13 mouse cellular contexts compared by ENCODE assay signal in the genomic region with DNA sequence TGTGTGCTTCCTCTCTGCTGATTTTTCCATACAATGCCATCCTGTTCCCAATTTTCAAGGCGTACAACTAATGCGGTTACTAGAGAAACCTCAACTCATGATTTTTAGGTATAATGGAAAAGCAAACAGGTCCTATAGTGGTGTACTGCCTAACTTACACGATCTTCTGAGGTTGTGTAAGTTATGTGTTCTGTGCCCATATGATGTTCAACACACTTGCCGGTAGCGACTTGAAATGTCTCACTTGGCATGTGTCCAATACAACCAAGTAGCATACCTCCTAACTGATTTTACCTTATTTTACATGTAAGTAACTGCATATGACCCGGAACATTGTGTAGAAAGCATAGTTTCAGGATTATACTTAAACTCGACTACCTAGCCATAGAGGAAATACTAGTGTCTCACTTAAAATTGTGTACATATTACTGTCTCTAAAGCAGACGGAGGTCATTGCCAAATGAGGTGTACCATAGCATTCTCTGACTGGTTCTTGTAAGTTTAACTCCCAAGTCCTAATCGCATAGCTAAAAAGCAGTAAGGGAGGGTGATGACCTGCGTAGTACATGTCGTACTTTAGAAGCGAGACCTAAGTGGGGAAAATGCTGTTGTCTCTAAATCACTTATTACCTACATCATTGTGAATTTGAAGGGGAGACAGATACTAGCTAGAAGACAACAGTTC.
A peak's percentile ranks its signal among the peaks of the same experiment; 100 is the strongest.
DNase-seq lines count a peak whose midpoint lies in the region; ATAC-seq and TF ChIP-seq lines count a peak whose summit lies in the region.
"Had no signal": no experiment of that assay in that cellular context is flagged by ENCODE, and none has a peak within 500 bp of the region (broad histone marks: within the 10 kb centered on the region; RNA-seq: fewer than 3 reads in every experiment).

No protein-coding gene starts in this region.

- no peak overlapping the region for H3K9ac ChIP-seq in forebrain, embryonic 13.5 days
- no peak overlapping the region for H3K9ac ChIP-seq in neural tube, embryonic 12.5 days

- intact Hi-C loops in left cerebral cortex, postnatal 10 days (cut with DNase I) = loop anchor here (5.0 kb wide), 1 partner anchor 133 kb away; no protein-coding TSS in a partner anchor

- peaks cover 10% of the 10 kb centered on the region for H3K27me3 ChIP-seq in forebrain, embryonic 13.5 days
- no peaks in the 10 kb centered on the region for H3K27me3 ChIP-seq in neural tube, embryonic 12.5 days (replicated peaks)

- no peak for TF ChIP-seq POLR2A in brain, embryonic 14.5 days (IDR thresholded peaks at IDR 0.05; ENCODE audit: borderline replicate concordance, extremely low read depth, insufficient read depth, insufficient read length, poor library complexity, severe bottlenecking)

- H3K9me3 ChIP-seq in forebrain, embryonic 13.5 days (replicated peaks) = no peaks in the 10 kb centered on the region
- no peaks in the 10 kb centered on the region for H3K9me3 ChIP-seq in neural tube, embryonic 12.5 days

- H3K27ac ChIP-seq in forebrain, embryonic 13.5 days = peak overlapping the region; percentile 57
- H3K27ac ChIP-seq in neural tube, embryonic 12.5 days = no peak overlapping the region

- peak; percentile 6; the same call in 1 of the 2 replicates for ATAC-seq in forebrain, embryonic 13.5 days
- peak; percentile 26 for ATAC-seq in neural tube, embryonic 12.5 days (ENCODE audit: low FRiP score, low read depth)
- ATAC-seq: activated CD4-positive, CD25-positive, alpha-beta regulatory T cell, adult 4 months; lung, postnatal 0 days had no signal

- H3K4me1 ChIP-seq in forebrain, embryonic 13.5 days = peaks cover 28% of the 10 kb centered on the region
- H3K4me1 ChIP-seq in neural tube, embryonic 12.5 days = peaks cover 15% of the 10 kb centered on the region

- H3K4me2 ChIP-seq in forebrain, embryonic 13.5 days = 0 out of 2 replicates have a peak overlapping the region, but pooled peaks have one; percentile 22
- H3K4me2 ChIP-seq in neural tube, embryonic 12.5 days (replicated peaks) = peak overlapping the region; percentile 16; the same call in 1 of the 2 replicates

- WGBS in forebrain, embryonic 13.5 days = 84% methylated on average over 12 of the region's 12 CpGs
- 85% methylated on average over 12 of the region's 12 CpGs for WGBS in neural tube, embryonic 12.5 days

- H3K36me3 ChIP-seq in forebrain, embryonic 13.5 days (ENCODE audit: poor library complexity, severe bottlenecking) = no peaks in the 10 kb centered on the region
- H3K36me3 ChIP-seq in neural tube, embryonic 12.5 days = no peaks in the 10 kb centered on the region

- DNase-seq in brain, embryonic 14.5 days (ENCODE audit: low read depth) = peak; percentile 53
- peak; percentile 12 for DNase-seq in hindlimb bud, embryonic 11.5 days (ENCODE audit: extremely low spot score, low read depth, low spot score)
- no peak for DNase-seq in left cerebral cortex, postnatal 10 days (ENCODE audit: extremely low spot score in 1 of 2, low spot score in 2 of 2)
- DNase-seq in testis, postnatal 10 days (ENCODE audit: low spot score) = no peak
- DNase-seq in natural killer cell, adult 2 months (ENCODE audit: low spot score in 2 of 2) = no peak
- DNase-seq: gastrocnemius, postnatal 10 days; heart, postnatal 10 days; liver; spleen, adult 18-20 months had no signal

- H3K4me3 ChIP-seq in forebrain, embryonic 13.5 days = no peak overlapping the region
- H3K4me3 ChIP-seq in neural tube, embryonic 12.5 days = no peak overlapping the region

- no peak for TF ChIP-seq CTCF in brain, embryonic 14.5 days (IDR thresholded peaks at IDR 0.05; ENCODE audit: borderline replicate concordance, extremely low read depth, insufficient read depth, insufficient read length)

Comparison
In these comparisons a context has a peak if more than half of its experiments do, and no peak if none do; other contexts are left out.
1. DNase-seq: peak in brain, embryonic 14.5 days (single experiment) and hindlimb bud, embryonic 11.5 days (single experiment); none in left cerebral cortex, postnatal 10 days (0 of 2), testis, postnatal 10 days (single experiment) and natural killer cell, adult 2 months (0 of 2).